ENCODE assay signal across 13 mouse cellular contexts in the genomic region with DNA sequence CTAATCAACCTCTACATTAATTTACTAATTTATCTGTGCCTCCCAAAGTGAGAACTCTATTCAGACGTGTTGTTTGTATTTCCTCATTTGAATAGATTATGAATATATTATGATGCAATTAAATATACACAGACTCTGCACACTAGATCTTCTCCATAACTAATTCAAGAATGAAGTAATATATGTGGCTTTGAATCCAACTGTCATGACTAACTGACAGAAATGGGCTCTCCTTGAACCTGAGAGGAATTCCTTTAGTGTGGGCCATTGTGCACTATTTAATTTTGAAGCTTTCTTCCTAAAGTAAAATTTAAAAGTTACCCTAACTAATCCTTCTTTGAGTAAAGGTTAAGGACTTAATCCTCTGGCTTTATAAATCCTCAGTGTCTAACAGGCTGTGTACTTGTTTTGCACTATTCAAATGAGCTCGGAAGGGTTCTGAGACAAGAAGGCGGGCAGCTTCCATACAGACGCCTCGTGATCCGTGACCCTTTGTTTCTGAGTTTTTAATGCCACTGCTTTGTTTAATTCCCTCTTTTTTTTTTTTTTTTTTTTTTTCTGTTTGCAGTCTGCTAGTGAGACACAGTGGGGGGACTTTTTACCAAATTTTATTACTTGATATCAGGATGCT.
"Had no signal": no experiment of that assay in that cellular context is flagged by ENCODE, and none has a peak within 500 bp of the region (broad histone marks: within the 10 kb centered on the region; RNA-seq: fewer than 3 reads in every experiment).

No protein-coding gene starts in this region.

- H3K27me3 ChIP-seq: kidney, embryonic 15.5 days; neural tube, embryonic 13.5 days; stomach, embryonic 15.5 days had no signal

- H3K27ac ChIP-seq: kidney, embryonic 15.5 days; limb, embryonic 13.5 days; liver, embryonic 14.5 days; neural tube, embryonic 13.5 days; stomach, embryonic 15.5 days had no signal

- DNase-seq: kidney, postnatal 14 days; left cerebral cortex, postnatal 4 days; lung, adult 18-20 months; retina, postnatal 1 day; right cerebral cortex, postnatal 4 days; spleen, adult 18-20 months; thymus, adult 2 months; thymus, postnatal 25 days had no signal

- H3K4me3 ChIP-seq: kidney, embryonic 15.5 days; limb, embryonic 13.5 days; neural tube, embryonic 13.5 days; stomach, embryonic 15.5 days had no signal

- H3K4me2 ChIP-seq: kidney, embryonic 15.5 days; limb, embryonic 13.5 days; neural tube, embryonic 13.5 days; stomach, embryonic 15.5 days had no signal

- H3K4me1 ChIP-seq: kidney, embryonic 15.5 days; limb, embryonic 13.5 days; stomach, embryonic 15.5 days had no signal

- H3K9ac ChIP-seq: kidney, embryonic 15.5 days; limb, embryonic 13.5 days; liver, embryonic 14.5 days; neural tube, embryonic 13.5 days; stomach, embryonic 15.5 days had no signal

- H3K36me3 ChIP-seq: kidney, embryonic 15.5 days; limb, embryonic 13.5 days; neural tube, embryonic 13.5 days; stomach, embryonic 15.5 days had no signal

- H3K9me3 ChIP-seq: kidney, embryonic 15.5 days; stomach, embryonic 15.5 days had no signal
